Mouse (Mus musculus): Measurements from ENCODE around the gene Cdk6. TPM values are rescaled to one million over a fixed set of nuclear protein-coding genes. Genes with fewer than 3 reads are reported as not detected.

The Cdk6 gene
- polyA plus RNA-seq, 1 experiment from 2014 or later: 16.0 TPM

DNA sequence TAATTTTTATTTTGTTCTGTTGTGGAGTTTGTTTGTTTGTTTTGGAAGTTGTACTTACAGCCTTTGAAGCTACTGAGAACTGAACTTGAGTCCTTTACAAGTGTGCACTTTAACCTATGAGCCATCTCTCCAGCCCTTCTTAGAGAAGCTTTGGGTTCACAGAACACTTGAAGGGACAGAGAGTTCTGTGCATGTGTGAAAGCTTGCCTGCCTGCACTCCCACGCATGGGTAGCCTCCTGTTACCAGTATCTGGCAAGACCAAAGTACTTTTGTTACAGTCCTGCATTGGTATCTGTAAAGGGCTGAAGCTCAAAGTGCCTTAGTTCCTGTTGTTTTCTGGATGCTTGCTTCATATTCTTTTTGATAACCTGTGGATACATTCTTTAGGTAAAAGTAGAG is 204.9 kb downstream of the Cdk6 start:
- no peaks in the 10 kb centered on the region for H3K27me3 ChIP-seq (ENCODE audit: control insufficient read depth, insufficient read depth, low read depth, low read length)
- H3K4me2 ChIP-seq (ENCODE audit: low read depth, low read length): no peak overlapping the region
- H3K4me3 ChIP-seq (ENCODE audit: low read depth, low read length): no peak overlapping the region
- no peak for ATAC-seq (ENCODE audit: low read depth)
- H3K36me3 ChIP-seq (ENCODE audit: control insufficient read depth, insufficient read depth): no peaks in the 10 kb centered on the region
- peaks cover 17% of the 10 kb centered on the region for H3K4me1 ChIP-seq (ENCODE audit: control insufficient read depth, low read depth, low read length)
- H3K27ac ChIP-seq (ENCODE audit: low read length): no peak overlapping the region
- H3K9me3 ChIP-seq (replicated peaks; ENCODE audit: control insufficient read depth, low read length): no peaks in the 10 kb centered on the region
- no peak overlapping the region for H3K9ac ChIP-seq (ENCODE audit: low read depth, low read length)
- 57% methylated on average over 1 of the region's 1 CpGs for WGBS (ENCODE audit: insufficient replicate concordance)

GRCm38 (mm10) chr5:3551481-3551880 is 210.2 kb downstream of the Cdk6 start:
- Histone ChIP-seq H3K36me3 (ENCODE audit: control insufficient read depth, insufficient read depth) (peaks cover 8% of the 10 kb centered on the region), H3K27ac (ENCODE audit: low read length) (no peak overlapping the region), H3K4me3 (ENCODE audit: low read depth, low read length) (no peak overlapping the region), H3K4me1 (ENCODE audit: control insufficient read depth, low read depth, low read length) (peaks cover 4% of the 10 kb centered on the region; the same call in 1 of the 2 replicates), H3K27me3 (ENCODE audit: control insufficient read depth, insufficient read depth, low read depth, low read length) (no peaks in the 10 kb centered on the region), H3K9ac (ENCODE audit: low read depth, low read length) (no peak overlapping the region), H3K9me3 (replicated peaks; ENCODE audit: control insufficient read depth, low read length) (no peaks in the 10 kb centered on the region), H3K4me2 (ENCODE audit: low read depth, low read length) (no peak overlapping the region)
- 70% methylated on average over 1 of the region's 1 CpGs for whole genome bisulfite sequencing (ENCODE audit: insufficient replicate concordance)
- no peak for ATAC-seq (ENCODE audit: low read depth)

DNA sequence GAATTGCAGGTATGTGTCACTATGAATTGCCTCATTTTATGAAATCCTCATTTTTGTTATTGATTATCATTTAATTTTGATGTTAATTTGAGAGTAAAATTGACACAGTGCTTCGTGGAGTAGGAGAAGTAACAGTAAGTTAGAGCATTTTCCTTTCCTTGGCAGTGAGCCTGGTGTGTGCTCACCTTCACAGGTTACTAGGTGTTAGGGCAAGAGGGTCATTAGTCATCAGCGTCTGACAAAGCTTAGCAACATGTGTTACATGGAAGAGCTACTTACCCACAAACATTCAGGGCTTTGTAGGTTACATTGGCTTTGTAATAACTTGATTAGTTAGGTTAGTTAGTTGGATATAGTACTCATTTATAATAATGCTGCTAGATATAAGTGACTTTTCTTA is 212.9 kb downstream of the Cdk6 start:
- H3K36me3 ChIP-seq (ENCODE audit: control insufficient read depth, insufficient read depth): peaks cover 19% of the 10 kb centered on the region
- H3K4me3 ChIP-seq (ENCODE audit: low read depth, low read length): no peak overlapping the region
- H3K4me2 ChIP-seq (ENCODE audit: low read depth, low read length): no peak overlapping the region
- no peaks in the 10 kb centered on the region for H3K27me3 ChIP-seq (ENCODE audit: control insufficient read depth, insufficient read depth, low read depth, low read length)
- ATAC-seq (ENCODE audit: low read depth): no peak
- no peak overlapping the region for H3K27ac ChIP-seq (ENCODE audit: low read length)
- 72% methylated on average over 2 of the region's 2 CpGs for WGBS (ENCODE audit: insufficient replicate concordance)
- no peaks in the 10 kb centered on the region for H3K4me1 ChIP-seq (ENCODE audit: control insufficient read depth, low read depth, low read length)
- H3K9me3 ChIP-seq (replicated peaks; ENCODE audit: control insufficient read depth, low read length): no peaks in the 10 kb centered on the region
- no peak overlapping the region for H3K9ac ChIP-seq (ENCODE audit: low read depth, low read length)

DNA sequence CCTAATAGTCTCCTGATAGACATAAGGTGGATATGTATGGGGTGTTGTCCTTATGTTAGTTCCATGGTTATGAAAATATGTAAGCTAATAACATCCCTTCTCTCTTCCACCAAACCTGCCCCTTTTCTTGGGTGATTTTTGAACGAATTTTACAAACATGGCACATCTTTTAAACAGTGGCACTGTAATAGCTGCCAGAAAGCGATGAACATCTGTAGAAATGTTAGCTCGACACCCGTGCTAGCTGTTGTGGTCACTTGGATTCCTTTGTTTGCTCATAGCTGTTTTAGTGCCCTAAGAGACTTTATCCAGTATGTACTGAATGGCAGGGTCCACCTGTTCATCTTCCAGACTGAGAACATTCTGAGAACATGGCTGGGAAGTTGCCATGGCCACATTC is 230.0 kb downstream of the Cdk6 start, which contains the start of gene 1700109H08Rik:
Gene 1700109H08Rik, plus strand, starts transcription at position 301 of the 400 bp plus-strand sequence.
- no peak for ATAC-seq (ENCODE audit: low read depth)

DNA sequence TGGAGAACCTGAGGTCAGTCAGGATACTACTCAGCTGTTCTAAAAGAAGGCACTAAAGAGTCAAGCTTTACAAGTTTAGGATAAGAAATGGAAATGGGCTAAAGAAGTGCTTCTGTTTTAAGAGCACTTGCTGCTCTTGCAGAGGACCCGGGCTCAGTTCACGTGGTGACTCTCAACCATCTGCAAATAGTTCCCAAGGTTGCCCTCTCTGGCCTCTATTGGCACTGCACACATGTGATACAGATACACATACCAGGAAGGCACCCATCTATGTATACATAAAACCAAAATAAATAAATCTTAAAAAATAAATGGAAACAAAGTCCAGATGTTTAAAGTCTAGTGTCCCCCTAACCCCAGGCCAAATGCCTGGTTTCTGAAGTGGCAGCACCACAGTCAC is 233.5 kb downstream of the Cdk6 start:
- no peak for ATAC-seq (ENCODE audit: low read depth)
- Histone ChIP-seq H3K9ac (ENCODE audit: low read depth, low read length) (no peak overlapping the region), H3K4me1 (ENCODE audit: control insufficient read depth, low read depth, low read length) (no peaks in the 10 kb centered on the region), H3K36me3 (ENCODE audit: control insufficient read depth, insufficient read depth) (peaks cover 79% of the 10 kb centered on the region), H3K4me3 (ENCODE audit: low read depth, low read length) (no peak overlapping the region), H3K4me2 (ENCODE audit: low read depth, low read length) (no peak overlapping the region), H3K9me3 (replicated peaks; ENCODE audit: control insufficient read depth, low read length) (no peaks in the 10 kb centered on the region), H3K27ac (ENCODE audit: low read length) (no peak overlapping the region), H3K27me3 (ENCODE audit: control insufficient read depth, insufficient read depth, low read depth, low read length) (no peaks in the 10 kb centered on the region)
- WGBS (ENCODE audit: insufficient replicate concordance): 89% methylated on average over 2 of the region's 2 CpGs

More for the DNA sequence above, 230.0 kb downstream of the Cdk6 start, which contains the start of gene 1700109H08Rik:
- Histone ChIP-seq H3K4me1 (ENCODE audit: control insufficient read depth, low read depth, low read length) (no peaks in the 10 kb centered on the region), H3K4me2 (ENCODE audit: low read depth, low read length) (no peak within 1 kb of the TSS), H3K36me3 (ENCODE audit: control insufficient read depth, insufficient read depth) (peaks cover 63% of the 10 kb centered on the region), H3K9ac (ENCODE audit: low read depth, low read length) (no peak within 1 kb of the TSS), H3K27me3 (ENCODE audit: control insufficient read depth, insufficient read depth, low read depth, low read length) (no peaks in the 10 kb centered on the region), H3K9me3 (replicated peaks; ENCODE audit: control insufficient read depth, low read length) (no peaks in the 10 kb centered on the region), H3K4me3 (ENCODE audit: low read depth, low read length) (no peak within 1 kb of the TSS), H3K27ac (ENCODE audit: low read length) (no peak within 1 kb of the TSS)
- 82% methylated on average over 4 of the region's 4 CpGs for WGBS (ENCODE audit: insufficient replicate concordance)

- Histone ChIP-seq H3K27ac (ENCODE audit: low read length) (no peak overlapping the region), H3K4me2 (ENCODE audit: low read depth, low read length) (no peak overlapping the region), H3K4me3 (ENCODE audit: low read depth, low read length) (no peak overlapping the region), H3K9me3 (replicated peaks; ENCODE audit: control insufficient read depth, low read length) (no peaks in the 10 kb centered on the region), H3K9ac (ENCODE audit: low read depth, low read length) (no peak overlapping the region), H3K36me3 (ENCODE audit: control insufficient read depth, insufficient read depth) (peaks cover 60% of the 10 kb centered on the region), H3K27me3 (ENCODE audit: control insufficient read depth, insufficient read depth, low read depth, low read length) (no peaks in the 10 kb centered on the region), H3K4me1 (ENCODE audit: control insufficient read depth, low read depth, low read length) (no peaks in the 10 kb centered on the region)
- ATAC-seq (ENCODE audit: low read depth): no peak
- WGBS (ENCODE audit: insufficient replicate concordance): 91% methylated on average over 2 of the region's 2 CpGs
These were observed 236.7 kb downstream of the Cdk6 start for GRCm38 (mm10) chr5:3577939-3578338.

GRCm38 (mm10) chr5:3579066-3579465 is 237.8 kb downstream of the Cdk6 start:
- H3K4me1 ChIP-seq (ENCODE audit: control insufficient read depth, low read depth, low read length): no peaks in the 10 kb centered on the region
- H3K27me3 ChIP-seq (ENCODE audit: control insufficient read depth, insufficient read depth, low read depth, low read length): no peaks in the 10 kb centered on the region
- 84% methylated on average over 7 of the region's 7 CpGs for WGBS (ENCODE audit: insufficient replicate concordance)
- H3K9me3 ChIP-seq (replicated peaks; ENCODE audit: control insufficient read depth, low read length): no peaks in the 10 kb centered on the region
- peaks cover 58% of the 10 kb centered on the region for H3K36me3 ChIP-seq (ENCODE audit: control insufficient read depth, insufficient read depth)
- H3K4me3 ChIP-seq (ENCODE audit: low read depth, low read length): no peak overlapping the region
- ATAC-seq (ENCODE audit: low read depth): no peak
- H3K4me2 ChIP-seq (ENCODE audit: low read depth, low read length): no peak overlapping the region
- no peak overlapping the region for H3K27ac ChIP-seq (ENCODE audit: low read length)
- H3K9ac ChIP-seq (ENCODE audit: low read depth, low read length): no peak overlapping the region

Other genes starting within 250 kb of the Cdk6 start
- gene Fam133b, start 202.3 kb downstream of the Cdk6 start, polyA plus RNA-seq (2015; fragmentation: Nextera tagmentation; extraction: Ambion mirVana): 8.6 and 9.1 TPM in 2 replicates
- 1.0 and 1.2 TPM in 2 replicates for gene 1700109H08Rik, start 230.1 kb downstream of the Cdk6 start, polyA plus RNA-seq (2015; fragmentation: Nextera tagmentation; extraction: Ambion mirVana)